24 mouse cellular contexts compared by ENCODE assay signal in the genomic region with DNA sequence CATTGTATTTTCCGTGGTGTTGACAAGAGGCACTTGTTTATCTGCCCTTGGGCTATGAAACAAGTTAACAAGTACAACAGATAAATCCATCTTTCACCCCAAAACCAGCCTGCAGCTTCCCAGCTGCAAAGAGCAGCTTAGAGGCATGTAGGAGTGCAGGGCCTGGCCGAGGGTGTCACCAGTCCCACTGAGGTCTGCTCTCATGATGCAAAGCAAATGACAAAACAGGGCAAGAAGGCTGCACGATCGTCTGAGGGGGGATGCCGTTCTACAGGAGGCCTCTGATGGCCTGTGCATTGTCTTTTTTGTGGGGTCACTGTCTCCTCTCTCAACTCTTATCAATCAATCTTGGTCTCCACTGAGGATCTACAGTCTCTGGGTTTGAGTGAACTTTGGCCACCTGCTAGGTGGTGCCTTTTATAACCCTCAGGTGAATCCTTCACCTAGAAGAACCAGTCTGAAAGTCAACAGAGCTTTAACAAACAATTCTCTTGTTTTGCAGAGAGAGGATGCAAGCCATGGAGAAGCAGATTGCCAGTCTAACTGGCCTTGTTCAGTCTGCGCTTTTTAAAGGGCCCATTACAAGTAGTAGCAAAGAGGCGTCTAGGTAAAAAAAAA.
A peak's percentile ranks its signal among the peaks of the same experiment; 100 is the strongest.
DNase-seq lines count a peak whose midpoint lies in the region; ATAC-seq and TF ChIP-seq lines count a peak whose summit lies in the region.
"Had no signal": no experiment of that assay in that cellular context is flagged by ENCODE, and none has a peak within 500 bp of the region (broad histone marks: within the 10 kb centered on the region; RNA-seq: fewer than 3 reads in every experiment).

No protein-coding gene starts in this region.

- peak overlapping the region; percentile 71 for H3K27ac ChIP-seq in intestine, embryonic 16.5 days (ENCODE audit: low read length)
- H3K27ac ChIP-seq in small intestine, adult 2 months (ENCODE audit: insufficient read depth, low read depth, low read length) = peak overlapping the region; percentile 65
- no peak overlapping the region for H3K27ac ChIP-seq in kidney, embryonic 16.5 days (ENCODE audit: low read length)
- H3K27ac ChIP-seq: gastrocnemius, adult 2 months; heart, embryonic 15.5 days; hindbrain, embryonic 14.5 days had no signal

- H3K4me2 ChIP-seq in intestine, embryonic 16.5 days (ENCODE audit: low read depth, low read length) = peak overlapping the region; percentile 7; the same call in 1 of the 2 replicates
- no peak overlapping the region for H3K4me2 ChIP-seq in kidney, embryonic 16.5 days (replicated peaks; ENCODE audit: low read depth, low read length)
- H3K4me2 ChIP-seq: heart, embryonic 12.5 days; heart, embryonic 15.5 days; hindbrain, embryonic 14.5 days had no signal

- no peak overlapping the region for H3K4me3 ChIP-seq in intestine, embryonic 16.5 days (ENCODE audit: low read length)
- no peak overlapping the region for H3K4me3 ChIP-seq in small intestine, adult 2 months (ENCODE audit: low read depth, low read length)
- no peak overlapping the region for H3K4me3 ChIP-seq in kidney, embryonic 16.5 days (ENCODE audit: low read length)
- H3K4me3 ChIP-seq: gastrocnemius, adult 2 months; heart, embryonic 12.5 days; heart, embryonic 15.5 days had no signal

- H3K4me1 ChIP-seq in intestine, embryonic 16.5 days (ENCODE audit: control insufficient read depth, insufficient read depth, low read length) = 0 out of 2 replicates have a peak, but pooled peaks cover 9% of the 10 kb centered on the region
- H3K4me1 ChIP-seq in small intestine, adult 2 months (ENCODE audit: control insufficient read depth, insufficient read depth, insufficient read length, low read length) = peaks cover 19% of the 10 kb centered on the region
- H3K4me1 ChIP-seq in kidney, embryonic 16.5 days (ENCODE audit: insufficient read depth, low read length) = no peaks in the 10 kb centered on the region

- 58% methylated on average over 7 of the region's 7 CpGs for WGBS in intestine, embryonic 16.5 days
- 28% methylated on average over 7 of the region's 7 CpGs for WGBS in small intestine, adult 2 months
- 83% methylated on average over 7 of the region's 7 CpGs for WGBS in kidney, embryonic 16.5 days

- H3K9ac ChIP-seq in intestine, embryonic 16.5 days (ENCODE audit: low read depth, low read length) = no peak overlapping the region
- H3K9ac ChIP-seq in kidney, embryonic 16.5 days (replicated peaks; ENCODE audit: low read length) = no peak overlapping the region
- H3K9ac ChIP-seq: forebrain, postnatal 0 days; heart, embryonic 12.5 days; heart, embryonic 15.5 days; hindbrain, embryonic 14.5 days had no signal

- H3K27me3 ChIP-seq in intestine, embryonic 16.5 days (replicated peaks; ENCODE audit: control insufficient read depth, insufficient read depth, low read length) = no peaks in the 10 kb centered on the region
- no peaks in the 10 kb centered on the region for H3K27me3 ChIP-seq in small intestine, adult 2 months (ENCODE audit: control insufficient read depth, insufficient read depth, low read length)
- no peaks in the 10 kb centered on the region for H3K27me3 ChIP-seq in kidney, embryonic 16.5 days (ENCODE audit: insufficient read depth, low read length)
- H3K27me3 ChIP-seq: heart, embryonic 12.5 days; heart, embryonic 15.5 days had no signal

- intact Hi-C loops in heart, postnatal 36 days (cut with DNase I) = no loop called here

- TF ChIP-seq POLR2A in small intestine, adult 2 months (IDR thresholded peaks at IDR 0.05; ENCODE audit: low read depth, low read length) = no peak

- no peak for TF ChIP-seq CTCF in small intestine, adult 2 months (IDR thresholded peaks at IDR 0.05; ENCODE audit: extremely low read depth, insufficient read length, insufficient replicate concordance, low read depth, low read length)

- ATAC-seq in intestine, embryonic 16.5 days = peak; percentile 83
- no peak for ATAC-seq in kidney, embryonic 16.5 days (ENCODE audit: low FRiP score, low TSS enrichment)
- ATAC-seq: activated CD4-positive, CD25-positive, alpha-beta regulatory T cell, adult 4 months; forebrain, embryonic 14.5 days; forebrain, postnatal 0 days had no signal

- H3K36me3 ChIP-seq in intestine, embryonic 16.5 days (ENCODE audit: control insufficient read depth, insufficient read depth, low read length) = no peaks in the 10 kb centered on the region
- H3K36me3 ChIP-seq in small intestine, adult 2 months (ENCODE audit: control insufficient read depth, insufficient read depth, low read length) = 0 out of 2 replicates have a peak, but pooled peaks cover 6% of the 10 kb centered on the region
- H3K36me3 ChIP-seq in kidney, embryonic 16.5 days (ENCODE audit: insufficient read depth, low read length) = peaks cover 14% of the 10 kb centered on the region; the same call in 1 of the 2 replicates
- H3K36me3 ChIP-seq: heart, embryonic 12.5 days; heart, embryonic 15.5 days had no signal

- peak; percentile 75 for DNase-seq in heart, adult 11 months
- no peak for DNase-seq in heart, postnatal 36 days
- DNase-seq in yolk sac, embryonic 10.5 days (ENCODE audit: low spot score) = peak; percentile 34
- DNase-seq in cerebellum, postnatal 25 days = no peak
- DNase-seq in spleen, adult 18-20 months = no peak
- DNase-seq: adrenal gland, adult 8-10 months; adrenal gland, postnatal 25 days; cerebellum, adult 11-12 months; cerebellum, adult 8-10 months; cerebellum, postnatal 10 days; forebrain, postnatal 0 days; gastrocnemius, adult 2 months; gastrocnemius, postnatal 14 days; heart, adult 18-20 months; heart, postnatal 10 days; heart, postnatal 4 days had no signal

- no peaks in the 10 kb centered on the region for H3K9me3 ChIP-seq in intestine, embryonic 16.5 days (ENCODE audit: control insufficient read depth, low read length)
- no peaks in the 10 kb centered on the region for H3K9me3 ChIP-seq in kidney, embryonic 16.5 days (ENCODE audit: low read length)
- H3K9me3 ChIP-seq: heart, embryonic 12.5 days; heart, embryonic 15.5 days had no signal

Comparison
In these comparisons a context has a peak if more than half of its experiments do, and no peak if none do; other contexts are left out.
1. DNase-seq: peak in heart, adult 11 months (single experiment) and yolk sac, embryonic 10.5 days (single experiment); none in heart, postnatal 36 days (0 of 2), cerebellum, postnatal 25 days (0 of 2) and spleen, adult 18-20 months (0 of 2).